Mouse (Mus musculus) NIH3T3 (cell line): ENCODE measurements around the gene Ctxn1.

ENCODE experiments used
- DNase-seq: peaks from one replicate; pipeline ENCODE4 v3.0.0-alpha.2; 2012; ENCODE audit warnings: low read depth

Gene Ctxn1

GRCm38 (mm10) chr8:4250306-4250970, 8.6 kb downstream of the Ctxn1 start:
- peak; percentile 91 for DNase-seq

GRCm38 (mm10) chr8:4249213-4249612, 9.9 kb downstream of the Ctxn1 start:
- no peak for DNase-seq

- DNase-seq = no peak
These were observed 11.0 kb downstream of the Ctxn1 start, which contains the start of gene Tgfbr3l for GRCm38 (mm10) chr8:4247951-4248540. Gene Tgfbr3l (plus strand): TSS chr8:4248214.

- no peak for DNase-seq
These were observed 11.8 kb downstream of the Ctxn1 start for GRCm38 (mm10) chr8:4247241-4247640.

DNA sequence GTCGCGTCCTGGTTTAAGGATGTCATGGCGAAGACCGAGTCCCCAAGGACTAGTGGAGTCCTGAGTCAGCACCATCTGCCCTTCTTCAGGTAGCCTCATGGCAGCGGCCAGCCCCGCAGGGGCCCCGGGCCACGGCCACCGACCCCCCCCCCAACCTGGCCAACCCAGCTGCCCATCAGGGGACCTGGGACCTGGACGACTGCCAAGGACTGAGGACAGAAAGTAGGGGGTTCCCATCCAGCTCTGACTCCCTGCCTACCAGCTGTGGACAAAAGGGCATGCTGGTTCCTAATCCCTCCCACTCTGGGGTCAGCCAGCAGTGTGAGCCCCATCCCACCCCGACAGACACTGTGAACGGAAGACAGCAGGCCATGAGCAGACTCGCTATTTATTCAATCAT, 13.3 kb downstream of the Ctxn1 start:
- DNase-seq = no peak

DNA sequence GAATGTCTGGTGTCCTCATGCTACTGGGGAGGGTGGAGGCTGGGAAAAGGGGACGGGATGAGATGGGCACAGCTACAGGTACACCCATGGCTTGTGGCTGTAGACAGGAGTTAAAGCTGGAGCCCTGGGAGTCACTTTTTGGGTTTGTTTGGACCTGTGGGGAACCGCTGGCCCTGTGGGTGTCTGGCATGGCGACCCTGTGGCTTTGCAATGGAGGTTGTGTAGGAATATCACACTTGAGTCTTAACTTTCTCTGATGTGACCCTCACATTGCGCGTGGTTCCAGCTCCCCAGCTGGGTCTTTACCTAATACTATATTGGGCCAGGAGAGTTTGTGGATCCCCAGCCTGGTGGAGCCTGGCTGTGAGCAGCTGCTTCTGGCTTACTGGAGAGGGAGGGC, 14.0 kb downstream of the Ctxn1 start:
- DNase-seq = no peak

GRCm38 (mm10) chr8:4239193-4239890, 19.7 kb downstream of the Ctxn1 start:
- no peak for DNase-seq

- peak; percentile 100 for DNase-seq
These were observed 20.5 kb downstream of the Ctxn1 start, which contains the start of the genes Map2k7 and Gm49320 for GRCm38 (mm10) chr8:4238434-4239192. Gene Map2k7 (plus strand): TSS chr8:4238740. Gene Gm49320 (plus strand): TSS chr8:4238865.

GRCm38 (mm10) chr8:4237814-4238433, 21.1 kb downstream of the Ctxn1 start:
- peak; percentile 30 for DNase-seq

- no peak for DNase-seq
These were observed 28.3 kb downstream of the Ctxn1 start for GRCm38 (mm10) chr8:4230612-4231351.

GRCm38 (mm10) chr8:4229784-4230183, 29.3 kb downstream of the Ctxn1 start:
- DNase-seq = no peak

GRCm38 (mm10) chr8:4227919-4228318, 31.2 kb downstream of the Ctxn1 start:
- no peak for DNase-seq

DNA sequence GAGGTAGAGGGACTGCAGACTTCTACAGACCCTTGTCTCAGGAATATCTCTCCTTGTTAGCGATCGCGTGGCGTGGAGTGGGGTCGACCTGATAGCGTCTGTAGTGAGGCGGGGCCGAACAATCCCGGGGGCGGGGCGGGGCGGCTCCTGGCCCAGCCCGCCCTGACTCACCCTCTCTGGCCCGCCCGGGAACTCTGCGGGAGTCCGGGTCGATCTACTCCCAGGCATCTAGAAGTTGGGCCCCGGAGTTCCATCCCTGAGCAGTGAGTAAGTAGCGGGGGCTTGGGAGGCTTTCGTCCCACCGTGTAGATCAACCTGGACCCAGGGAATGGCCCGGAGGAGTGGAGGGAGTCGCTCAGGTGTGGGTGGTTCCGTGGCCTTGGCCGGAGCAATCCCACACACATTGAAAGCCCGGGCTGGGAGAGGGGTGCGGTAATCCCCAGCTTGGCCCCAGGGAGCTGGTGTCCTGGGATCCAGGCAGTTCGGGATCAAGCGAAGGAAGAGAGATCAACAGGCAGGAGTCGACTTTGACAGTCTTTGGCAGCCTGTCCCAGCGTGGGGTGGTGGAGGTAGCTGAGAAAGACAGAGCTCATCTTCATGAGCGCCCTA, 32.2 kb downstream of the Ctxn1 start, which contains the start of gene Lrrc8e:
Gene Lrrc8e (plus strand): TSS at position 89 of the 609 bp plus-strand sequence.
- DNase-seq = peak; percentile 79

DNA sequence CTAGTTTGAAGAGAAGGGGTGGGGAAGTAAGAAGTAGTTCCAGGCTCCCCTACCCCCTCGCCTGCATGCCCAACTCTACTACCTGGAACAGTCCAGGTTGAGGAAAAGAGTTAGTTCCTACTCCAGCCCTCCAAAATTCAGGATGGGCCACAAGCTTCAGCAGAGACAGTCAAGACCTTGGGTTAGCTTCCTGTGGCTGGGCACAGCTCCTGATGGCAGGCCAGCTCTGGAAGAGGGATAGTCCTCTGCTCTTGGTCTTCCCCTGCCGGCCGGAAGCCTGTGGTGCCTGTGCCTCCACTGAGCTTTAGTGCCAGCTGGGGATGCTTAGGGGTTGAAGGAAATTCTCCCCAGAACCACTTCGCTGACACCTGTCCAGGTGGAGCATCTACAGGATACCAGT, 32.8 kb downstream of the Ctxn1 start:
- no peak for DNase-seq

DNA sequence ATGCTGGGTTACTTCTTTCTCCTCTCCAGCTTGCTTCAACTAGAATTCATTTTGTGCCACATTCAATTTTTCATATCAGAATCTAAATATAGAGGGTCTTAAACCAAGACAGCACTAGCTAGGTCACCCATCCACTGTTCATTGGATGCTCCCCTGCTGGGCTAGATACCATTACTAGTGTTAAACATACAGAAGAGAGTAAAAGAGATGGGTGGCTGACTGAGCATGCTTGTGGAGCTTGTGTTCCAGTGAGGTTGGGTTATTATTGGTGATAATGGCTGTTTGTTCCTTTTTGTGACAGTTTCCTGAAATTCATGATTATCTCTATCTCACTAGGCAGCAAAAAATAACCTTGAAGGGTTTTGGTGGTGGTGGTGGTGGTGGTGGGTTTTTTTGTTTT, 37.0 kb downstream of the Ctxn1 start:
- DNase-seq = no peak

- no peak for DNase-seq
These were observed 39.5 kb downstream of the Ctxn1 start for GRCm38 (mm10) chr8:4219617-4220016.

DNA sequence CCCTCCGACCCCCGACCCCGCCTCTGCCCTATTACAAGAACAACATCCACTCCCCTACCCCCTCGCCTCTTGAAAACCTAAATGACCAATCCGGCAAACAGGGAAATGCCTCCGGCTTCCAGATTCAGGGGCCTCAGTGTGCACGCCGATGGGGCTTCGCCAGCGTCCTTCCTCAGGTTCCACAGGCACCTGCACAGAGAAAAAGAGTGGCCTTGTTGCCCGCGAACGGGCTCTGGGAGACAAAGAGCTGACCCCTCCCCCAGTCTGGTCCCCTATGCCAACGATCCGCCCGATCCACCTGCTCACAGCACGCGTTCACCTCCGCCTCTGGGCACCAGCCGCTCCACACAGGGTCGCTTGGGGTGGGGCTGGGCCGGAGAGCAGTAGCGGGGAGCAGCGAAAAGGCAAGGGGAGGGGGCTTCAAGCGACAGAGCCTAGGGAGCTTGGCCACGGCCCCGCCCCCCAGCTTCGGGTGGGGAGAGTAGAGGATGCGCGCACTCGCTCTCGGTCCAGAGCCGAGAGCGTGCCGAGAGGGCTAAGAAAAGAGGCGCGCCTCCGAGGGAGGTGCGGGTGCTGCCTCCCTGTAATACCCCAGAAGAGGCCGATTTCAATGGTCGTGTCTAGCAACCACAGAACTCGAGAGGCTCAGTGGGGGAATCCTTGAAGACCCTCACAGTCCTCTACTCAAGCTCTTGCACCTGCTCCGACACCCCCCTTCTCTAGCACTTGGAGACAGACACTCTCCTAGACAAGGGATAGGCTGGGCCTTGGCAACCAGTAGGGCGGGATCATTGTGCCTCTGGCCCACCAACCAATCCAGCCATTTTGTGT, 42.1 kb downstream of the Ctxn1 start, which contains the start of gene Prr36:
Gene Prr36 (minus strand): TSS at position 669 of the 831 bp plus-strand sequence.
- DNase-seq = no peak

DNA sequence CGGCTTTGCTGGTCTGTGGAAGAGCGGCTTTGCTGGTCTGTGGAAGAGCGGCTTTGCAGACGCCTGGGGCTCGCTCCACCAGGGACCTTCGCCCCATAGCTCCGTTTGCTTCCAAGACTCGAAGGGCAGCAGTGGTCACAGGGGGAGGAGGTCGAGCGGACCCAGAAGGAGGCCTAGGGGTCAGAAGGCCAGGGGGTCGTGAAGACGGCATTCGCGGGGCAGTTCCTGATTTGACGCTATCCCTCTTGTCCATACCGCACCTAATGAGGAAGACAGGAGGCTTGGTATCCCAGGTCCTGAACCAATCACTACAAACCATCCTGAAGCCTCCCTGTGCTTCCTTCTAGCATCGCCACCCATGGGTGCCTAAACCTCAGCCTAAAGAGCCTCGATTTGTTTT, 42.8 kb downstream of the Ctxn1 start:
- DNase-seq = no peak
